ENCODE assay signal across 8 mouse cellular contexts in the genomic region with DNA sequence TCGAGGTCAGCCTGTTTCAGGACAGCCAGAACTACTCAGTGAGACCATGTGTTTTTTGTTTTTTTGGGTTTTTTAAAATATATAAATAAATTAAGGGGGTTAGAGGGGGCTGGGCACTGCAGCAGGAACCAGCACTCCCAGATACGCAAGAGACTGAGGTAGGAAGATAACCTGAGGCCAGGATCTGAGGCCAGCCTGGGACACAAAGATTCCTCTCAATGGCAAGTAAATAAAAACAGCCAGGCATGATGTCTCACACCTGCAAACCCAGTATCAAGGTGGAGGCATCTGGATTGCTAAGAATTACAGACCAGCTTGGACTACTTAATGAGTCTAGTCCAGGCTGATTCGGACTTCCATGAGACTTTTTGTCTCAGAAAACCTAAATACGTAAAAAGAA. TPM values are rescaled to one million over a fixed set of nuclear protein-coding genes. Genes with fewer than 3 reads are reported as not detected.
DNase-seq lines count a peak whose midpoint lies in the region; ATAC-seq and TF ChIP-seq lines count a peak whose summit lies in the region.

No protein-coding gene starts in this region.

- peak overlapping the region; percentile 65 for H3K4me2 ChIP-seq in lung, embryonic 14.5 days
- H3K4me2 ChIP-seq in limb, embryonic 11.5 days (ENCODE audit: low read depth, severe bottlenecking): peak overlapping the region; percentile 62
- H3K4me2 ChIP-seq in neural tube, embryonic 14.5 days (ENCODE audit: low read depth, low read length): peak overlapping the region; percentile 62

- 51% methylated on average over 4 of the region's 4 CpGs for whole genome bisulfite sequencing in lung, embryonic 14.5 days
- WGBS in limb, embryonic 11.5 days: 64% methylated on average over 4 of the region's 4 CpGs
- WGBS in neural tube, embryonic 14.5 days: 66% methylated on average over 4 of the region's 4 CpGs

- ATAC-seq in lung, embryonic 14.5 days (ENCODE audit: insufficient read depth): no peak
- no peak for ATAC-seq in limb, embryonic 11.5 days (ENCODE audit: insufficient number of reproducible peaks, low FRiP score, low TSS enrichment, low read depth)
- ATAC-seq in neural tube, embryonic 14.5 days (ENCODE audit: low read depth): no peak

- no peak overlapping the region for H3K27ac ChIP-seq in lung, embryonic 14.5 days (ENCODE audit: low read depth)
- H3K27ac ChIP-seq in embryonic fibroblast, embryonic 13.5 days (ENCODE audit: insufficient read depth, low read length): 0 out of 2 replicates have a peak overlapping the region, but pooled peaks have one; percentile 79
- H3K27ac ChIP-seq in limb, embryonic 11.5 days (replicated peaks; ENCODE audit: low read depth, low read length): no peak overlapping the region
- H3K27ac ChIP-seq in neural tube, embryonic 14.5 days (ENCODE audit: low read depth, low read length): no peak overlapping the region

- no peak for TF ChIP-seq CTCF in lung, embryonic 14.5 days (IDR thresholded peaks at IDR 0.05; ENCODE audit: low read depth)
- TF ChIP-seq CTCF in embryonic fibroblast, embryonic 13.5 days (IDR thresholded peaks at IDR 0.05; ENCODE audit: borderline replicate concordance, insufficient read depth, low read length): no peak

- H3K36me3 ChIP-seq in lung, embryonic 14.5 days (ENCODE audit: insufficient read depth): peaks cover 22% of the 10 kb centered on the region
- peaks cover 2% of the 10 kb centered on the region for H3K36me3 ChIP-seq in limb, embryonic 11.5 days (ENCODE audit: control insufficient read depth, insufficient read depth, low read length)
- no peaks in the 10 kb centered on the region for H3K36me3 ChIP-seq in neural tube, embryonic 14.5 days (ENCODE audit: control insufficient read depth, insufficient read depth, low read length)

- TF ChIP-seq POLR2A in embryonic fibroblast, embryonic 13.5 days (IDR thresholded peaks at IDR 0.05; ENCODE audit: low read depth, low read length): no peak

- H3K9me3 ChIP-seq in lung, embryonic 14.5 days (ENCODE audit: low read depth, low read length): no peaks in the 10 kb centered on the region
- H3K9me3 ChIP-seq in limb, embryonic 11.5 days (ENCODE audit: control insufficient read depth, low read length): no peaks in the 10 kb centered on the region
- no peaks in the 10 kb centered on the region for H3K9me3 ChIP-seq in neural tube, embryonic 14.5 days (ENCODE audit: control insufficient read depth, low read length)

- H3K27me3 ChIP-seq in lung, embryonic 14.5 days (ENCODE audit: insufficient read depth, low read length): no peaks in the 10 kb centered on the region
- H3K27me3 ChIP-seq in limb, embryonic 11.5 days (ENCODE audit: control insufficient read depth, insufficient read depth, low read length): no peaks in the 10 kb centered on the region
- H3K27me3 ChIP-seq in neural tube, embryonic 14.5 days (ENCODE audit: control insufficient read depth, insufficient read depth, low read length): no peaks in the 10 kb centered on the region

- DNase-seq in lung, embryonic 14.5 days: no peak
- DNase-seq in lung, postnatal 14 days: no peak
- no peak for DNase-seq in limb, embryonic 11.5 days (ENCODE audit: low spot score)
- DNase-seq in right cerebral cortex, postnatal 36 days (ENCODE audit: low spot score in 2 of 2): no peak
- no peak for DNase-seq in adipocyte (ENCODE audit: low spot score)
- DNase-seq in urinary bladder, postnatal 36 days (ENCODE audit: low spot score in 2 of 2): no peak

- H3K4me3 ChIP-seq in lung, embryonic 14.5 days (ENCODE audit: low read depth, low read length): peak overlapping the region; percentile 95
- peak overlapping the region; percentile 93 for H3K4me3 ChIP-seq in embryonic fibroblast, embryonic 13.5 days (ENCODE audit: insufficient read depth, low read length)
- peak overlapping the region; percentile 84 for H3K4me3 ChIP-seq in limb, embryonic 11.5 days (ENCODE audit: low read depth, low read length)
- H3K4me3 ChIP-seq in neural tube, embryonic 14.5 days (ENCODE audit: low read depth, low read length): peak overlapping the region; percentile 73

- peaks cover 7% of the 10 kb centered on the region; the same call in 1 of the 2 replicates for H3K4me1 ChIP-seq in lung, embryonic 14.5 days (ENCODE audit: insufficient read depth)
- H3K4me1 ChIP-seq in embryonic fibroblast, embryonic 13.5 days (ENCODE audit: control insufficient read depth, insufficient read depth, low read length): peaks cover 3% of the 10 kb centered on the region; the same call in 1 of the 2 replicates
- peaks cover 4% of the 10 kb centered on the region; the same call in 1 of the 2 replicates for H3K4me1 ChIP-seq in limb, embryonic 11.5 days (ENCODE audit: control insufficient read depth, insufficient read depth, low read length)
- H3K4me1 ChIP-seq in neural tube, embryonic 14.5 days (ENCODE audit: control insufficient read depth, insufficient read depth, low read length): peaks cover 9% of the 10 kb centered on the region

- H3K9ac ChIP-seq in lung, embryonic 14.5 days: peak overlapping the region; percentile 89
- peak overlapping the region; percentile 22; the same call in 1 of the 2 replicates for H3K9ac ChIP-seq in limb, embryonic 11.5 days (ENCODE audit: low read length)
- peak overlapping the region; percentile 80; the same call in 1 of the 2 replicates for H3K9ac ChIP-seq in neural tube, embryonic 14.5 days (replicated peaks; ENCODE audit: low read depth, low read length)

RNA-seq across cellular contexts. Expression of a gene that starts 1.2 kb away (rescaled TPM):
- polyA plus RNA-seq in lung, embryonic 14.5 days (2014; fragmentation: Nextera tagmentation; extraction: Ambion mirVana): 52.8 and 60.5 TPM in 2 replicates
- polyA plus RNA-seq in embryonic fibroblast, embryonic 13.5 days (2011; ENCODE audit: insufficient read length, low read depth, missing spikeins): 47.4 and 53.1 TPM in 2 replicates
- polyA plus RNA-seq in limb, embryonic 11.5 days (2014; fragmentation: Nextera tagmentation; extraction: Ambion mirVana): 45.6 and 51.7 TPM in 2 replicates
- 46.2 and 50.4 TPM in 2 replicates for polyA plus RNA-seq in neural tube, embryonic 14.5 days (2014; fragmentation: Nextera tagmentation; extraction: Ambion mirVana)

RNA-seq across cellular contexts. Expression of a gene that starts 11.2 kb away (rescaled TPM):
- 20.6 and 22.4 TPM in 2 replicates for polyA plus RNA-seq in lung, embryonic 14.5 days (2014; fragmentation: Nextera tagmentation; extraction: Ambion mirVana)
- 20.4 and 21.7 TPM in 2 replicates for polyA plus RNA-seq in embryonic fibroblast, embryonic 13.5 days (2011; ENCODE audit: insufficient read length, low read depth, missing spikeins)
- polyA plus RNA-seq in limb, embryonic 11.5 days (2014; fragmentation: Nextera tagmentation; extraction: Ambion mirVana): 20.9 and 24.0 TPM in 2 replicates
- 12.1 and 13.6 TPM in 2 replicates for polyA plus RNA-seq in neural tube, embryonic 14.5 days (2014; fragmentation: Nextera tagmentation; extraction: Ambion mirVana)

RNA-seq across cellular contexts. Expression of a gene that starts 40.6 kb away (rescaled TPM):
- polyA plus RNA-seq in lung, embryonic 14.5 days (2014; fragmentation: Nextera tagmentation; extraction: Ambion mirVana): 35.1 and 39.2 TPM in 2 replicates
- 22.3 and 23.1 TPM in 2 replicates for polyA plus RNA-seq in embryonic fibroblast, embryonic 13.5 days (2011; ENCODE audit: insufficient read length, low read depth, missing spikeins)
- polyA plus RNA-seq in limb, embryonic 11.5 days (2014; fragmentation: Nextera tagmentation; extraction: Ambion mirVana): 37.8 and 42.2 TPM in 2 replicates
- 52.6 and 55.7 TPM in 2 replicates for polyA plus RNA-seq in neural tube, embryonic 14.5 days (2014; fragmentation: Nextera tagmentation; extraction: Ambion mirVana)

Comparison
In these comparisons a context has a peak if more than half of its experiments do, and no peak if none do; other contexts are left out.
1. H3K9ac ChIP-seq: peak in every context shown above with its lines; median percentile 89 in lung, embryonic 14.5 days; 80 in neural tube, embryonic 14.5 days; 22 in limb, embryonic 11.5 days.